Mouse (Mus musculus) common myeloid progenitor, adult 5-6 weeks (primary cell): ENCODE results near the gene 2700097O09Rik. TPM values are rescaled to one million over a fixed set of nuclear protein-coding genes. Genes with fewer than 3 reads are reported as not detected.
"Not testable (repeated sequence)": the region's sequence is repeated elsewhere in the genome, so short reads cannot be mapped to it uniquely, and the experiment has no call there.

Source experiments
- ATAC-seq: replicated peaks from 2 replicates; pipeline ENCODE4 v1.8.0; 2016; ENCODE audit warnings: low read depth, mild to moderate bottlenecking, moderate TSS enrichment, inconsistent platforms; ENCODE audit not compliant: poor library complexity, severe bottlenecking
- total RNA-seq: library from RNA; stranded (forward); fragments of 200-1000, 187-1606 nt; gene quantifications from 2 replicates; pipeline ENCODE4 v1.2.3, GENCODE M21; 2017

2700097O09Rik gene
- total RNA-seq, result 10.0 and 10.2 TPM in 2 replicates

- ATAC-seq, result peak; percentile 92
Observed at GRCm38 (mm10) chr12:55079726-55080600, at the start of gene 2700097O09Rik, which contains the start of gene Srp54a. TSS of gene 2700097O09Rik (minus strand) at chr12:55080110. TSS of gene Srp54a (plus strand) at chr12:55080262.

- ATAC-seq, result peak; percentile 66
Observed at GRCm38 (mm10) chr12:55124731-55125130, 44.8 kb upstream of the 2700097O09Rik start.

- peak; percentile 86 for ATAC-seq
Observed at GRCm38 (mm10) chr12:55124242-55124641, 44.3 kb upstream of the 2700097O09Rik start, which contains the start of gene Fam177a. TSS of gene Fam177a (plus strand) at chr12:55124469.

GRCm38 (mm10) chr12:55112616-55113015, 32.7 kb upstream of the 2700097O09Rik start:
- ATAC-seq, result peak; percentile 92

- not testable (repeated sequence) for ATAC-seq
Observed at GRCm38 (mm10) chr12:55092127-55092526, 12.2 kb upstream of the 2700097O09Rik start.

- ATAC-seq, result peak; percentile 57
Observed at GRCm38 (mm10) chr12:55080601-55080942, 662 bp upstream of the 2700097O09Rik start.

GRCm38 (mm10) chr12:55078706-55079105, 1.2 kb downstream of the 2700097O09Rik start:
- ATAC-seq, result not testable (repeated sequence)

- ATAC-seq, result no peak
Observed at GRCm38 (mm10) chr12:55075296-55075695, 4.6 kb downstream of the 2700097O09Rik start.

- ATAC-seq, result no peak
Observed at GRCm38 (mm10) chr12:55073686-55074085, 6.2 kb downstream of the 2700097O09Rik start.

GRCm38 (mm10) chr12:55072495-55072894, 7.4 kb downstream of the 2700097O09Rik start:
- no peak for ATAC-seq

GRCm38 (mm10) chr12:55062141-55062540, 17.8 kb downstream of the 2700097O09Rik start:
- ATAC-seq, result no peak

GRCm38 (mm10) chr12:55061006-55061405, 18.9 kb downstream of the 2700097O09Rik start:
- no peak for ATAC-seq

- peak; percentile 82 for ATAC-seq
Observed at GRCm38 (mm10) chr12:55060212-55060898, 19.6 kb downstream of the 2700097O09Rik start.

- ATAC-seq, result no peak
Observed at GRCm38 (mm10) chr12:55059812-55060211, 20.1 kb downstream of the 2700097O09Rik start.

GRCm38 (mm10) chr12:55058865-55059615, 20.9 kb downstream of the 2700097O09Rik start:
- no peak for ATAC-seq

GRCm38 (mm10) chr12:55056703-55057102, 23.2 kb downstream of the 2700097O09Rik start:
- no peak for ATAC-seq

- no peak for ATAC-seq
Observed at GRCm38 (mm10) chr12:55054551-55055241, 25.2 kb downstream of the 2700097O09Rik start.

- no peak for ATAC-seq
Observed at GRCm38 (mm10) chr12:55053267-55053666, 26.6 kb downstream of the 2700097O09Rik start.
